Mouse (Mus musculus) ovary, adult 10 weeks (tissue): ENCODE results near the gene Rasef. TPM values are rescaled to one million over a fixed set of nuclear protein-coding genes. Genes with fewer than 3 reads are reported as not detected.

Source experiments
- polyA plus RNA-seq: library from polyadenylated mRNA; stranded (reverse); fragments of 350-450 nt; fragmentation: Illumina TruSeq; extraction: RNeasy Lipid Tissue Mini Kit (QIAGEN cat#74804); gene quantifications from one replicate; pipeline ENCODE4 v1.2.3, GENCODE M21; 2014

Gene Rasef
- polyA plus RNA-seq = 5.2 TPM

GRCm38 (mm10) chr4:73790260-73791185, at the start of gene Rasef:
Gene Rasef, minus strand, starts transcription at chr4:73790994.

GRCm38 (mm10) chr4:73683216-73683615, 107.6 kb downstream of the Rasef start, which contains the start of gene Gm428:
Gene Gm428, plus strand, starts transcription at chr4:73683516.

GRCm38 (mm10) chr4:73668054-73668453, 122.7 kb downstream of the Rasef start, which contains the start of gene Gm11239:
Gene Gm11239, plus strand, starts transcription at chr4:73668354.

Other genes starting within 250 kb of the Rasef start
- gene Gm11238, start 183.1 kb downstream of the Rasef start, polyA plus RNA-seq = not detected
- gene Gm11237, start 168.0 kb downstream of the Rasef start, polyA plus RNA-seq = not detected
- not detected for gene Gm11236, start 152.9 kb downstream of the Rasef start, polyA plus RNA-seq
- gene Gm11239, start 122.6 kb downstream of the Rasef start, polyA plus RNA-seq = not detected
- gene Gm428, start 107.5 kb downstream of the Rasef start, polyA plus RNA-seq = not detected
- gene Gm11758, start 85.3 kb upstream of the Rasef start, polyA plus RNA-seq = not detected
- gene Gm11757, start 100.1 kb upstream of the Rasef start, polyA plus RNA-seq = not detected
- not detected for gene Gm13871, start 115.0 kb upstream of the Rasef start, polyA plus RNA-seq
- gene Gm11756, start 129.8 kb upstream of the Rasef start, polyA plus RNA-seq = not detected
- not detected for gene 2310002L09Rik, start 159.9 kb upstream of the Rasef start, polyA plus RNA-seq
- gene Frmd3, start 222.4 kb upstream of the Rasef start, polyA plus RNA-seq = 0.66 TPM